ENCODE assay signal across 22 mouse cellular contexts in genomic region chr14:78921219-78921618, GRCm38 (mm10).
DNase-seq lines count a peak whose midpoint lies in the region; ATAC-seq and TF ChIP-seq lines count a peak whose summit lies in the region.
"Had no signal": no experiment of that assay in that cellular context is flagged by ENCODE, and none has a peak within 500 bp of the region (broad histone marks: within the 10 kb centered on the region; RNA-seq: fewer than 3 reads in every experiment).

No protein-coding gene starts in this region.

- no peak overlapping the region for H3K4me3 ChIP-seq in heart, embryonic 11.5 days (ENCODE audit: low read depth, low read length)
- H3K4me3 ChIP-seq in embryonic facial prominence, embryonic 14.5 days (ENCODE audit: low read depth, low read length) = no peak overlapping the region
- no peak overlapping the region for H3K4me3 ChIP-seq in midbrain, postnatal 0 days (ENCODE audit: low read depth, low read length)
- no peak overlapping the region for H3K4me3 ChIP-seq in thymus, adult 2 months (ENCODE audit: control insufficient read depth, insufficient read depth, low read length)
- H3K4me3 ChIP-seq: erythroblast, embryonic 14.5 days; heart, embryonic 10.5 days; hindbrain, embryonic 15.5 days; intestine, embryonic 15.5 days; neural tube, embryonic 13.5 days had no signal

- no peak overlapping the region for H3K9ac ChIP-seq in heart, embryonic 11.5 days (ENCODE audit: low read depth, low read length)
- H3K9ac ChIP-seq in embryonic facial prominence, embryonic 14.5 days (ENCODE audit: low read depth, low read length) = no peak overlapping the region
- H3K9ac ChIP-seq in midbrain, postnatal 0 days (replicated peaks; ENCODE audit: low read length, poor library complexity, severe bottlenecking) = no peak overlapping the region
- H3K9ac ChIP-seq: hindbrain, embryonic 15.5 days; intestine, embryonic 15.5 days; neural tube, embryonic 13.5 days had no signal

- no peak for ATAC-seq in heart, embryonic 11.5 days (replicated peaks; ENCODE audit: insufficient number of reproducible peaks, low FRiP score, low TSS enrichment)
- ATAC-seq in embryonic facial prominence, embryonic 14.5 days (ENCODE audit: low read depth) = no peak
- ATAC-seq in midbrain, postnatal 0 days (ENCODE audit: low FRiP score) = no peak
- ATAC-seq: forebrain, embryonic 14.5 days; intestine, embryonic 15.5 days had no signal

- no peak for TF ChIP-seq CTCF in midbrain, postnatal 0 days (IDR thresholded peaks at IDR 0.05)
- TF ChIP-seq CTCF in thymus, adult 2 months (IDR thresholded peaks at IDR 0.05; ENCODE audit: borderline replicate concordance, control insufficient read depth, extremely low read depth, insufficient read depth, low read length, poor library complexity) = no peak

- no peak overlapping the region for H3K27ac ChIP-seq in heart, embryonic 11.5 days (ENCODE audit: low read depth, low read length)
- H3K27ac ChIP-seq in embryonic facial prominence, embryonic 14.5 days (replicated peaks; ENCODE audit: low read depth, low read length) = no peak overlapping the region
- no peak overlapping the region for H3K27ac ChIP-seq in midbrain, postnatal 0 days (ENCODE audit: low read depth, low read length)
- H3K27ac ChIP-seq in thymus, adult 2 months (ENCODE audit: control insufficient read depth, insufficient read depth, low read length) = no peak overlapping the region
- H3K27ac ChIP-seq: heart, embryonic 10.5 days; hindbrain, embryonic 15.5 days; intestine, embryonic 15.5 days; macrophage; neural tube, embryonic 13.5 days had no signal

- TF ChIP-seq POLR2A in thymus, adult 2 months (IDR thresholded peaks at IDR 0.05; ENCODE audit: control insufficient read depth, extremely low read depth, insufficient read depth, low read length, poor library complexity) = no peak

- 29% methylated on average over 2 of the region's 2 CpGs for WGBS in heart, embryonic 11.5 days (ENCODE audit: insufficient replicate concordance)
- WGBS in embryonic facial prominence, embryonic 14.5 days = 32% methylated on average over 2 of the region's 2 CpGs
- WGBS in midbrain, postnatal 0 days = 63% methylated on average over 2 of the region's 2 CpGs
- 82% methylated on average over 2 of the region's 2 CpGs for WGBS in thymus, adult 2 months

- no peaks in the 10 kb centered on the region for H3K36me3 ChIP-seq in heart, embryonic 11.5 days (ENCODE audit: control insufficient read depth, insufficient read depth, low read length)
- H3K36me3 ChIP-seq in embryonic facial prominence, embryonic 14.5 days (ENCODE audit: control insufficient read depth, insufficient read depth, low read length) = no peaks in the 10 kb centered on the region
- peaks cover 3% of the 10 kb centered on the region; the same call in 1 of the 2 replicates for H3K36me3 ChIP-seq in midbrain, postnatal 0 days (ENCODE audit: insufficient read depth, low read length)
- no peaks in the 10 kb centered on the region for H3K36me3 ChIP-seq in thymus, adult 2 months (ENCODE audit: control insufficient read depth, insufficient read depth, low read length)
- H3K36me3 ChIP-seq: heart, embryonic 10.5 days; hindbrain, embryonic 15.5 days; intestine, embryonic 15.5 days; neural tube, embryonic 13.5 days had no signal

- no peaks in the 10 kb centered on the region for H3K27me3 ChIP-seq in heart, embryonic 11.5 days (ENCODE audit: control insufficient read depth, insufficient read depth, low read length)
- no peaks in the 10 kb centered on the region for H3K27me3 ChIP-seq in embryonic facial prominence, embryonic 14.5 days (replicated peaks; ENCODE audit: control insufficient read depth, insufficient read depth, low read length)
- no peaks in the 10 kb centered on the region for H3K27me3 ChIP-seq in midbrain, postnatal 0 days (ENCODE audit: insufficient read depth, low read length)
- no peaks in the 10 kb centered on the region for H3K27me3 ChIP-seq in thymus, adult 2 months (ENCODE audit: control insufficient read depth, insufficient read depth, low read length)
- H3K27me3 ChIP-seq: hindbrain, embryonic 15.5 days; intestine, embryonic 15.5 days; neural tube, embryonic 13.5 days had no signal

- H3K4me2 ChIP-seq in heart, embryonic 11.5 days = no peak overlapping the region
- no peak overlapping the region for H3K4me2 ChIP-seq in embryonic facial prominence, embryonic 14.5 days (ENCODE audit: low read depth, low read length)
- H3K4me2 ChIP-seq in midbrain, postnatal 0 days (ENCODE audit: low read depth, low read length, poor library complexity, severe bottlenecking) = no peak overlapping the region
- H3K4me2 ChIP-seq: hindbrain, embryonic 15.5 days; intestine, embryonic 15.5 days; liver, embryonic 11.5 days; midbrain, embryonic 11.5 days; neural tube, embryonic 13.5 days had no signal

- no peaks in the 10 kb centered on the region for H3K4me1 ChIP-seq in heart, embryonic 11.5 days (ENCODE audit: control insufficient read depth, insufficient read depth, low read length)
- no peaks in the 10 kb centered on the region for H3K4me1 ChIP-seq in embryonic facial prominence, embryonic 14.5 days (ENCODE audit: control insufficient read depth, insufficient read depth, low read length)
- no peaks in the 10 kb centered on the region for H3K4me1 ChIP-seq in midbrain, postnatal 0 days (ENCODE audit: insufficient read depth, low read length)
- H3K4me1 ChIP-seq in thymus, adult 2 months (replicated peaks; ENCODE audit: control insufficient read depth, insufficient read depth, low read length) = 0 out of 2 replicates have a peak, but pooled peaks cover 2% of the 10 kb centered on the region
- H3K4me1 ChIP-seq: heart, embryonic 10.5 days; hindbrain, embryonic 15.5 days; intestine, embryonic 15.5 days; neural tube, embryonic 13.5 days had no signal

- no peaks in the 10 kb centered on the region for H3K9me3 ChIP-seq in heart, embryonic 11.5 days (replicated peaks; ENCODE audit: control insufficient read depth, low read length)
- H3K9me3 ChIP-seq in embryonic facial prominence, embryonic 14.5 days (ENCODE audit: control insufficient read depth, low read length) = no peaks in the 10 kb centered on the region
- no peaks in the 10 kb centered on the region for H3K9me3 ChIP-seq in midbrain, postnatal 0 days (ENCODE audit: low read length)
- H3K9me3 ChIP-seq: heart, embryonic 10.5 days; hindbrain, embryonic 15.5 days; intestine, embryonic 15.5 days; neural tube, embryonic 13.5 days had no signal

- peak; percentile 31 for DNase-seq in heart, adult 11 months
- DNase-seq in 3T3-L1 (ENCODE audit: low read depth, low spot score) = peak; percentile 45
- DNase-seq in Muller cell, postnatal 12 days (ENCODE audit: inconsistent ontology term) = peak; percentile 72
- peak; percentile 48 for DNase-seq in embryonic facial prominence, embryonic 14.5 days (ENCODE audit: low spot score)
- no peak for DNase-seq in layer of hippocampus, adult 11-12 months (ENCODE audit: low spot score)
- DNase-seq in midbrain, postnatal 0 days (ENCODE audit: low spot score) = no peak
- no peak for DNase-seq in thymus, adult 2 months
- DNase-seq: B cell, adult 2 months; cerebellum, adult 18-20 months; cerebellum, postnatal 25 days; kidney, postnatal 14 days; lung, adult 2 months had no signal

Comparison
In these comparisons a context has a peak if more than half of its experiments do, and no peak if none do; other contexts are left out.
1. DNase-seq: peak in heart, adult 11 months (single experiment), 3T3-L1 (single experiment), Muller cell, postnatal 12 days (single experiment) and embryonic facial prominence, embryonic 14.5 days (single experiment); none in layer of hippocampus, adult 11-12 months (single experiment), midbrain, postnatal 0 days (single experiment) and thymus, adult 2 months (single experiment).